Comparison of ENCODE assay signal across 27 mouse cellular contexts in the genomic region with DNA sequence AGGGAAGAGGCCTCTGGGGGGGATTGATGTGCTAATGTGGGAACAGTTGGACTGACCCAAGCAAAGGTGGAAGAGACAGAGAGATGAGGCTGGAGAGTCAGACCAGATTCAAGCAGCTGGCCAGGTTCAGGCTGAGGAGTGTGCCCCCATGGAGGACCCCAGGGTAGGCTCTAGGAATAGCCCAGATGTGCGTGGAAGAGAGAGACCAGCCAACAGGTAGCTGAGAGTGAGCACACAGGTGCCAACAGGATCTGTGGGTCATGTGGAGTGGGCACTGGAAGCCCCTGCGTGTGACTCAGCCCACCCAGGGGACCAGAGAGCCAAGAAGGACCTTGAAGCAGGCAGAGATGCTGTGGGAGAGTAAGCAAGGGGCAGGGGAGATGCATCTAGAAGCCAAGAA. TPM values are rescaled to one million over a fixed set of nuclear protein-coding genes. Genes with fewer than 3 reads are reported as not detected.
"Had no signal": no experiment of that assay in that cellular context is flagged by ENCODE, and none has a peak within 500 bp of the region (broad histone marks: within the 10 kb centered on the region; RNA-seq: fewer than 3 reads in every experiment).

No protein-coding gene starts in this region.

- H3K4me3 ChIP-seq: limb, embryonic 10.5 days; limb, embryonic 13.5 days; liver, embryonic 12.5 days; liver, embryonic 15.5 days; lung, embryonic 15.5 days; megakaryocyte, embryonic 14.5 days; midbrain, embryonic 10.5 days; midbrain, embryonic 13.5 days; myocyte had no signal

- H3K27ac ChIP-seq: limb, embryonic 10.5 days; limb, embryonic 13.5 days; liver, embryonic 12.5 days; liver, embryonic 15.5 days; lung, embryonic 15.5 days; midbrain, embryonic 10.5 days; midbrain, embryonic 13.5 days; stomach, postnatal 0 days had no signal

- H3K4me2 ChIP-seq: limb, embryonic 13.5 days; liver, embryonic 12.5 days; liver, embryonic 15.5 days; lung, embryonic 15.5 days; midbrain, embryonic 13.5 days had no signal

- ATAC-seq: liver, embryonic 12.5 days; midbrain, embryonic 13.5 days; midbrain, embryonic 16.5 days had no signal

- H3K9ac ChIP-seq: limb, embryonic 13.5 days; liver, embryonic 12.5 days; liver, embryonic 15.5 days; lung, embryonic 15.5 days; midbrain, embryonic 13.5 days had no signal

- H3K9me3 ChIP-seq: limb, embryonic 10.5 days; limb, embryonic 13.5 days; liver, embryonic 12.5 days; liver, embryonic 15.5 days; lung, embryonic 15.5 days; megakaryocyte, embryonic 14.5 days; midbrain, embryonic 10.5 days; midbrain, embryonic 13.5 days had no signal

- DNase-seq: kidney, adult 9 months; kidney, postnatal 14 days; kidney, postnatal 4 days; layer of hippocampus, postnatal 36 days; liver; lung, adult 18-20 months; lung, postnatal 10 days; lung, postnatal 36 days; right cerebral cortex, adult 18-20 months; right cerebral cortex, postnatal 14 days; right cerebral cortex, postnatal 4 days; thymus, adult 2 months; thymus, postnatal 14 days; thymus, postnatal 4 days had no signal

- H3K36me3 ChIP-seq: limb, embryonic 10.5 days; limb, embryonic 13.5 days; liver, embryonic 12.5 days; liver, embryonic 15.5 days; lung, embryonic 15.5 days; midbrain, embryonic 10.5 days; midbrain, embryonic 13.5 days had no signal

RNA-seq across cellular contexts. Expression of a gene that starts 32.4 kb away (rescaled TPM):
- polyA plus RNA-seq: kidney, embryonic 16.5 days; limb, embryonic 10.5 days; liver, embryonic 12.5 days; liver, embryonic 15.5 days; midbrain, embryonic 10.5 days; neural tube, embryonic 11.5 days; stomach, postnatal 0 days had no signal
